Mouse (Mus musculus): ENCODE measurements around the gene Naip2. TPM values are rescaled to one million over a fixed set of nuclear protein-coding genes. Genes with fewer than 3 reads are reported as not detected.

Naip2 gene
- total and polyA plus RNA-seq, 3 experiments: 2.4 to 4.0 TPM; not detected in 1

DNA sequence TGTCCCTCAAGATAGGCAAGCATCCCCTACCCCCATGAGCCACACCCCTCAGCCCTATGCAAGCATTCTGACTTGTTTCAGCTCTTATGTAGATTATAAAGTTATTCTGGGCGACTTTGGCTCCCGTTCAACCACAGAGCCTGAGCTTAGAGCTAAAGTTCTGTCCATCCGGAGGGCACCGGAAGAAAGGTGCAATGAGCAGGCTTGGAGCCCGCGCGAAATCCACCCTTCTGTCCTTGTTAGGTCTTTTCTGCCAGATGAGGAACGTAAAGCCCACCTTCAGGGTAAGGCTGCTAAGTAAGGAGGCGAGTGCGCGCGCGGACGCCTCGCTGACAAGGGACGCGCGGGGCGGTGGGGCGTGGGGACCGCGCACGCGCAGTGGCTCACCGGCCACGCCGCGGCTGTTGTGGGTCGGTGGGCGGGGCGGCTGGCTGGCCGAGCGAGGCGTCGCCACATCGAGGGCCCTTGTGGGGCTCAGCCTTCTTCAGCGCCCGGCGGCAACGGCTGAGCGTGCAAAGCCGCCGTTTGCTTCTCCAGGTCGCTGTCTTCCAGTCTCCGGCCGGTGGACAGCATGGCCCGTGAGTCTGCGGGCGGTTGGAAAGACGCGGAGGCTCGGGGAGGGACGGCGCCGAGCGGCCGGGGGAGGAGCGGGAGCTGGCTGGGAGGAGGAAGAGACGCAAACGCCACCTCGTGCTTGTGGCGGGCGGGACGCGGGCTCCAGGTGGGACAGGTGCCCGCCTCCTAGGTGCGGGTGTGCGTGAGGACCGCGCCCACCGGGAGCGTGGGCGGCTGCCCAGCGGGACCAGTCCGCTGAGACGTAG lies 94.0 kb downstream of the Naip2 start, which contains the start of gene Serf1:
Gene Serf1 (plus strand): TSS at position 361 of the 821 bp plus-strand sequence.
- Histone ChIP-seq H3K4me3 (ENCODE audit: control insufficient read depth in 1 of 2, insufficient read depth in 1 of 2, low read depth in 2 of 2, low read length in 2 of 2) (peak within 1 kb of the TSS; percentile 76 to 89), H3K79me2 (ENCODE audit: control insufficient read depth, insufficient read depth, low read length, poor library complexity) (peaks cover 10% of the 10 kb centered on the region), H3K4me1 (ENCODE audit: control insufficient read depth in 1 of 2, insufficient read depth in 2 of 2, low read length in 2 of 2) (peaks cover 0 to 7% of the 10 kb centered on the region in 2 experiments; a peak in 2 of 4 replicates), H3K9me3 (replicated peaks; ENCODE audit: insufficient read depth, low read length) (no peaks in the 10 kb centered on the region), H3K9ac (ENCODE audit: control insufficient read depth, low read depth, low read length, poor library complexity, severe bottlenecking) (peak within 1 kb of the TSS; percentile 88), H3K36me3 (ENCODE audit: control insufficient read depth in 1 of 2, insufficient read depth in 2 of 2, low read length in 2 of 2) (peaks cover 0 to 8% of the 10 kb centered on the region in 2 experiments; a peak in 2 of 4 replicates), H3K27me3 (ENCODE audit: control insufficient read depth in 1 of 2, insufficient read depth in 2 of 2, low read length in 2 of 2) (no peaks in the 10 kb centered on the region), H3K27ac (ENCODE audit: control insufficient read depth, low read depth, low read length) (peak within 1 kb of the TSS; percentile 65)
- peak; percentile 84 for DNase-seq (ENCODE audit: low read depth, low spot score)
- no peak; the same call in 1 of the 2 replicates for TF ChIP-seq MAZ (IDR thresholded peaks at IDR 0.05; ENCODE audit: low read depth, low read length)
- no peak for TF ChIP-seq JUND (IDR thresholded peaks at IDR 0.05; ENCODE audit: low read depth, low read length)
- no peak for TF ChIP-seq MEF2A (IDR thresholded peaks at IDR 0.05; ENCODE audit: extremely low read depth, insufficient replicate concordance, low read depth, low read length, poor library complexity, severe bottlenecking)
- 0 out of 2 replicates have a peak, but pooled peaks have one; percentile 43 for TF ChIP-seq ETS1 (IDR thresholded peaks at IDR 0.05; ENCODE audit: low read depth, low read length)
- TF ChIP-seq ZNF384 (IDR thresholded peaks at IDR 0.05; ENCODE audit: low read depth, low read length): no peak
- TF ChIP-seq GABPA (IDR thresholded peaks at IDR 0.05; ENCODE audit: low read depth, low read length): no peak
- TF ChIP-seq CTCF (IDR thresholded peaks at IDR 0.05 in 2 of 3, conservative IDR thresholded peaks at IDR 0.05 in 1 of 3; ENCODE audit: control insufficient read depth in 1 of 3, insufficient read depth in 1 of 3, low read depth in 2 of 3, low read length in 3 of 3, poor library complexity in 1 of 3, severe bottlenecking in 1 of 3): no peak
- TF ChIP-seq EP300 (IDR thresholded peaks at IDR 0.05; ENCODE audit: low read depth in 1 of 2, low read length in 2 of 2): no peak
- 0 out of 2 replicates have a peak, but pooled peaks have one; percentile 9 for TF ChIP-seq MYC (IDR thresholded peaks at IDR 0.05; ENCODE audit: low read depth, low read length)
- no peak for TF ChIP-seq SMC3 (IDR thresholded peaks at IDR 0.05; ENCODE audit: low read depth, low read length)
- no peak for TF ChIP-seq RCOR1 (IDR thresholded peaks at IDR 0.05; ENCODE audit: low read depth, low read length)
- no peak for TF ChIP-seq HCFC1 (IDR thresholded peaks at IDR 0.05; ENCODE audit: low read depth, low read length)
- TF ChIP-seq POLR2AphosphoS5 (IDR thresholded peaks at IDR 0.05; ENCODE audit: borderline replicate concordance, low read depth, low read length): no peak
- TF ChIP-seq UBTF (IDR thresholded peaks at IDR 0.05; ENCODE audit: borderline replicate concordance, insufficient read depth, low read depth, low read length): no peak
- TF ChIP-seq GATA1 (IDR thresholded peaks at IDR 0.05; ENCODE audit: low read depth, low read length): no peak
- TF ChIP-seq USF1 (IDR thresholded peaks at IDR 0.05; ENCODE audit: low read depth, low read length): no peak
- no peak for TF ChIP-seq TBP (IDR thresholded peaks at IDR 0.05; ENCODE audit: low read depth, low read length)
- TF ChIP-seq RAD21 (IDR thresholded peaks at IDR 0.05; ENCODE audit: low read depth, low read length): no peak
- no peak for TF ChIP-seq USF2 (IDR thresholded peaks at IDR 0.05; ENCODE audit: borderline replicate concordance in 1 of 2, insufficient read depth in 1 of 2, low read depth in 1 of 2, low read length in 2 of 2)
- TF ChIP-seq TAL1 (IDR thresholded peaks at IDR 0.05; ENCODE audit: low read length): no peak
- TF ChIP-seq MXI1 (IDR thresholded peaks at IDR 0.05; ENCODE audit: low read depth, low read length): peak; percentile 72; the same call in 1 of the 2 replicates
- TF ChIP-seq CHD2 (IDR thresholded peaks at IDR 0.05; ENCODE audit: low read length): no peak
- no peak for TF ChIP-seq TCF12 (IDR thresholded peaks at IDR 0.05; ENCODE audit: low read depth, low read length)
- TF ChIP-seq POLR2A (IDR thresholded peaks at IDR 0.05; ENCODE audit: control insufficient read depth in 1 of 2, insufficient read depth in 1 of 2, low read depth in 1 of 2, low read length in 2 of 2, poor library complexity in 1 of 2): peak; percentile 53 to 55; a peak in 2 of 4 replicates
- TF ChIP-seq CHD1 (IDR thresholded peaks at IDR 0.05; ENCODE audit: low read depth, low read length): no peak
- TF ChIP-seq E2F4 (IDR thresholded peaks at IDR 0.05; ENCODE audit: borderline replicate concordance, low read depth, low read length): no peak
- no peak; the same call in 1 of the 2 replicates for TF ChIP-seq ZMIZ1 (IDR thresholded peaks at IDR 0.05; ENCODE audit: low read depth, low read length)
- TF ChIP-seq NELFE (IDR thresholded peaks at IDR 0.05; ENCODE audit: low read depth, low read length): peak; percentile 51
- no peak for TF ChIP-seq KAT2A (conservative IDR thresholded peaks at IDR 0.05; ENCODE audit: low read depth, low read length)
- TF ChIP-seq NRF1 (IDR thresholded peaks at IDR 0.05; ENCODE audit: insufficient read depth, low read depth, low read length, poor library complexity, severe bottlenecking): peak; percentile 81
- TF ChIP-seq MAFK (IDR thresholded peaks at IDR 0.05; ENCODE audit: borderline replicate concordance, low read depth, low read length): no peak
- peak; percentile 51; the same call in 1 of the 2 replicates for TF ChIP-seq POLR2AphosphoS2 (IDR thresholded peaks at IDR 0.05; ENCODE audit: low read length)
- peak; percentile 84 for TF ChIP-seq MAX (IDR thresholded peaks at IDR 0.05; ENCODE audit: low read length)
- no peak for TF ChIP-seq MYB (IDR thresholded peaks at IDR 0.05; ENCODE audit: low read depth, low read length)
- no peak for TF ChIP-seq ZC3H11A (IDR thresholded peaks at IDR 0.05; ENCODE audit: low read depth, low read length)
- no peak for TF ChIP-seq ZKSCAN1 (IDR thresholded peaks at IDR 0.05; ENCODE audit: low read depth, low read length)

All from MEL (cell line).